Mouse (Mus musculus): ENCODE results near the gene Spryd3.

The Spryd3 gene

GRCm38 (mm10) chr15:102072963-102073558, 63.0 kb downstream of the Spryd3 start:
- DNase-seq (ENCODE audit: low spot score in 2 of 2) = no peak

- DNase-seq (ENCODE audit: low spot score in 2 of 2) = no peak
These were observed 65.3 kb downstream of the Spryd3 start for GRCm38 (mm10) chr15:102070476-102071467.

Data from thymus, postnatal 10 days (tissue).